Mouse (Mus musculus) naive thymus-derived CD4-positive, alpha-beta T cell, adult 2 months (primary cell): ENCODE results near the gene Gm9821.

Experiments
- DNase-seq: peaks from one replicate; pipeline ENCODE4 v3.0.0-alpha.2; 2011; ENCODE audit warnings: low read depth

The Gm9821 gene

GRCm38 (mm10) chr2:91945483-91945882 is at the start of gene Gm9821:
Gene Gm9821 (plus strand): TSS chr2:91945703.
- no peak for DNase-seq

- no peak for DNase-seq
Measured at GRCm38 (mm10) chr2:91897968-91898367, 47.5 kb upstream of the Gm9821 start.

GRCm38 (mm10) chr2:91899141-91899540 is 46.4 kb upstream of the Gm9821 start:
- DNase-seq = no peak

GRCm38 (mm10) chr2:91900431-91900830 is 45.1 kb upstream of the Gm9821 start:
- no peak for DNase-seq

- no peak for DNase-seq
Measured at GRCm38 (mm10) chr2:91902336-91902735, 43.2 kb upstream of the Gm9821 start.

GRCm38 (mm10) chr2:91903171-91903925 is 42.2 kb upstream of the Gm9821 start:
- DNase-seq = no peak

GRCm38 (mm10) chr2:91904618-91905307 is 40.7 kb upstream of the Gm9821 start:
- DNase-seq = no peak

GRCm38 (mm10) chr2:91906141-91906540 is 39.4 kb upstream of the Gm9821 start:
- DNase-seq = no peak

GRCm38 (mm10) chr2:91912616-91913015 is 32.9 kb upstream of the Gm9821 start:
- no peak for DNase-seq

- DNase-seq = no peak
Measured at GRCm38 (mm10) chr2:91913328-91914110, 32.0 kb upstream of the Gm9821 start.

GRCm38 (mm10) chr2:91916346-91916977 is 29.0 kb upstream of the Gm9821 start:
- DNase-seq = no peak

- no peak for DNase-seq
Measured at GRCm38 (mm10) chr2:91917096-91917495, 28.4 kb upstream of the Gm9821 start.

GRCm38 (mm10) chr2:91920130-91920529 is 25.4 kb upstream of the Gm9821 start:
- no peak for DNase-seq

- peak; percentile 63 for DNase-seq
Measured at GRCm38 (mm10) chr2:91921181-91921789, 24.2 kb upstream of the Gm9821 start.

GRCm38 (mm10) chr2:91921790-91922570 is 23.5 kb upstream of the Gm9821 start:
- DNase-seq = peak; percentile 71

- DNase-seq = peak; percentile 52
Measured at GRCm38 (mm10) chr2:91922586-91923414, 22.7 kb upstream of the Gm9821 start.

- DNase-seq = peak; percentile 88
Measured at GRCm38 (mm10) chr2:91923415-91924337, 21.8 kb upstream of the Gm9821 start.

GRCm38 (mm10) chr2:91924726-91925125 is 20.8 kb upstream of the Gm9821 start:
- no peak for DNase-seq

- DNase-seq = no peak
Measured at GRCm38 (mm10) chr2:91925442-91925841, 20.1 kb upstream of the Gm9821 start.
